Mouse (Mus musculus): ENCODE measurements around the gene Sult4a1. TPM values are rescaled to one million over a fixed set of nuclear protein-coding genes. Genes with fewer than 3 reads are reported as not detected.
"Not testable (repeated sequence)": the region's sequence is repeated elsewhere in the genome, so short reads cannot be mapped to it uniquely, and the experiment has no call there.

The Sult4a1 gene
- total RNA-seq, 2 experiments from 2014 or later: 171 to 184 TPM

DNA sequence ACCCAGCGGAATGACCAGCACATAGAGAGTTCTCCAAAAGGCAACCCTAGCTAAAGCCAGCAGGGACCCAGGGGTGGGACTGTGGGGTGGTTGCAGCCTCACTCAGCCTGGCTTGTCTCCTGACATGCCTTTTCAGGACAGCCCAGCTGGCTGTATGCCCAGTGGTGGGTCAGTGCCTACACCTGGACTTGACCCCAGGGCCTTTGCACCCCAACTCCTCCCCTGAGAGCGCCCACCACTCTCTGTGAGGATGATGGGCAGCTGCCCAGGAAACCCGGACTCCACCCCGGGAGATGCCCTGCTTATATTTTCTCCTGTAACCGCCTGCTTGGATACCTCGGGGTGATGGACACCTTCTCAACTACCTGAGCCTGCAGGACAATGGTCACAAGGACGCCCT lies 928 bp downstream of the Sult4a1 start:
- intact Hi-C loops (cut with DNase I): no loop called here

DNA sequence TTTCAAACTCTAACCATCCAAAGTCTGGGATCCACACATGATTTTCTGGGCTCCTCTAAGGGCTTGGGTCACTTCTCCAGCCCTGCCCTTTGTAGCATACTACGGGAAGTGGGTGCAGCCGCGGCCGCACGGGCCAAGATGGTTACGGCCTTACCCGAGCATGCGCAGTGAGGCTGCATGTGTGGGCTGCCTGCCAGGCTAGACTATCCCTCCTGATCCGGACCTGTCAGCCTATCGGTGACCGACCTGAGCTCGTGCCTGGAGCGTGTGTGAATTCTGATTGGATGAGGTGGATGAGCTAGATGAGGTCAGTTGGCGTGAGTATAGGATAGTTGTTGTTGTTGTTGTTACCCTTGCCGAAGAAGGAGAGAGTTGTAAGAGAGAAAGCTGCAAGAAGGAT lies 8.0 kb downstream of the Sult4a1 start:
- intact Hi-C loops (cut with DNase I): not testable (repeated sequence)

More for the DNA sequence above, 928 bp downstream of the Sult4a1 start:
- no peak for DNase-seq

DNA sequence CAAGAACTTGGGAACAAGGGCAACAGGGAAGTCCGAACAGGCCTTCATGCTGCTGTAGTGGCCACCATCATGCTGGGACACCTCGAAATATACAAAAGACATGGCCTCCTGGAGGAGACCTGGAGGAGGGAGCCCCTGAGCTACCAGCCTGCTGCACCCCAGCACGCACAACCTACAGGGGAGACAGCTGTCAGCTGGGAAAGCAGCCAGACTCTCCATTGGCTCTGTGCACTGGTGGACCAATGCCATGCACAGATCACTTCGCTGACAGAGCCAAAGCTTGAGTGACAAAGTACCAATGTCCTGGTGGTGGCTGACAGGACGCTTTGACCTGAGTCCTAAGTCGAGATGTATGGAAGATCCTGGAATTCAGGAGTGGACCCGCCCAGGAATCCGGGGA lies 9.5 kb downstream of the Sult4a1 start:
- DNase-seq: peak; percentile 90
- intact Hi-C loops (cut with DNase I): no loop called here

More for the DNA sequence above, 8.0 kb downstream of the Sult4a1 start:
- DNase-seq: peak; percentile 45

DNA sequence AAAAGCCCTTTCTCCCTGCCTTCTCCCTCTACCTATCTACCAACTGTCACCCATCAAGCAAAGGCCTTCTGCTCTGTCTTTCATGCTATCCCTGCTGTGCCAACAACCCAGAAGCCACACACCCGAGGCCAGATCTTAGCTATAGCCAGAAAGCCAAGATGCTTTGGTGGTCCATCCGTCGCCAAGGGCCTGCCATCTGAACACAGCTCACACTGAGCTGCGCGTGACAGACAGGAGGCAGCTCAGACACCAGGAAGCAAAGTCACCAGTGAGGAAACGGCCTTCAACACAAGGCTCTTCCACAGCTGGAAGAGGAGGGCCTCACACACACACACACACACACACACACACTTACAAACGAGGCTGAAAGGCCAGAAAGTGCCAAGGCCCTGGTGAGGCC lies 10.6 kb downstream of the Sult4a1 start:
- DNase-seq: peak; percentile 74

GRCm38 (mm10) chr15:84086775-84087174 lies 18.8 kb downstream of the Sult4a1 start:
- intact Hi-C loops (cut with DNase I): no loop called here
- no peak for DNase-seq

More for the DNA sequence above, 10.6 kb downstream of the Sult4a1 start:
- intact Hi-C loops (cut with DNase I): no loop called here

DNA sequence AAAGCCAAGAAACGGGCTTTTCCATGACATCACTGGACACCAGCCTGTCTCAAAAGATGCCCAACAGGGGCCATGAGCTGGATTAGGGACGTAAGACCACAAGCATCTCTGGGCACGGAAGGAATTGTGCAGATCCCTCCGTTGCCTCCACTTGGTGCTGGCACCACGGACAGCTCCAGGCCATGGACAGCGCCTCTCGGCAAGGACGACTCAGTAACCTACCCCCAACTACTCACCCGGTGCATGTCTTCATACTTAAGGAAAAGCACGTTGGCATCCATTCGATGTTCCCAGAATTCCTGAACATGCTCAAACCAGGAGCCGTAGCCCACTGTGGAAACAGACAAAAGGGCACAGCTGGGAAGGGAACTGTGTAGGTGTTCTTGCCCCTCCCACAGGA lies 19.2 kb downstream of the Sult4a1 start:
- intact Hi-C loops (cut with DNase I): no loop called here
- DNase-seq: no peak

GRCm38 (mm10) chr15:84080069-84080468 lies 25.5 kb downstream of the Sult4a1 start:
- intact Hi-C loops (cut with DNase I): no loop called here
- no peak for DNase-seq

- no peak for DNase-seq
- intact Hi-C loops (cut with DNase I): no loop called here
Observed at GRCm38 (mm10) chr15:84079519-84079918, 26.0 kb downstream of the Sult4a1 start.

GRCm38 (mm10) chr15:84078667-84079066 lies 26.9 kb downstream of the Sult4a1 start:
- DNase-seq: no peak
- intact Hi-C loops (cut with DNase I): no loop called here

GRCm38 (mm10) chr15:84077151-84077550 lies 28.4 kb downstream of the Sult4a1 start:
- DNase-seq: peak; percentile 29
- intact Hi-C loops (cut with DNase I): no loop called here

DNA sequence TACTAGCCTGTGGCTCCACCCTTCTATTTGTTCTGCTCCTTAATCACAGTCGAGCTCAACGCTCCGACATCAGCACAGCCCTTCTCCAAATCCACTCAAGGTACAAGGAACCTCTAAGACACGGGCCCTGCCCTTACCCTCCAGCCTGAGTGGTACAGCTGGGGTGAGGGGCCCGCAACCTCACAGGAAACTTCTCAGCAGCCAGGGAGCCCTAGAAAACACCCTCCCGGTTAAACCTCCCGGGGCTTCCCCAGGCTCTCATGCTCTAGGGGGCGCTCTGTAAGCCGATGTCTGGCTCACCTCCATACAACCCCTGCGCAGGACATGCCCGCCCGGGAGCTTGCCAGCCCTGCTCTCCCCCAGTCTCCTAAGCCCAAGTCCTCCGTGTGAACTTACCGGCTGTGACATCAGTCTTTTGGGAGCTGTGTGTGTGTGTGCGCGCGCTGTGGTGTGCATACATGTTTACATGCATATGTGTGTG lies 30.8 kb downstream of the Sult4a1 start:
- intact Hi-C loops (cut with DNase I): loop anchor here (5.0 kb wide), 1 partner anchor 553 kb away; no protein-coding TSS in a partner anchor
- peak; percentile 64 for DNase-seq

- intact Hi-C loops (cut with DNase I): loop anchor here (5.0 kb wide), 1 partner anchor 553 kb away; no protein-coding TSS in a partner anchor
- peak; percentile 83 for DNase-seq
Observed at GRCm38 (mm10) chr15:84073911-84074704, 31.4 kb downstream of the Sult4a1 start.

GRCm38 (mm10) chr15:84073058-84073457 lies 32.5 kb downstream of the Sult4a1 start:
- peak; percentile 67 for DNase-seq
- intact Hi-C loops (cut with DNase I): loop anchor here (5.0 kb wide), 1 partner anchor 554 kb away; no protein-coding TSS in a partner anchor

DNA sequence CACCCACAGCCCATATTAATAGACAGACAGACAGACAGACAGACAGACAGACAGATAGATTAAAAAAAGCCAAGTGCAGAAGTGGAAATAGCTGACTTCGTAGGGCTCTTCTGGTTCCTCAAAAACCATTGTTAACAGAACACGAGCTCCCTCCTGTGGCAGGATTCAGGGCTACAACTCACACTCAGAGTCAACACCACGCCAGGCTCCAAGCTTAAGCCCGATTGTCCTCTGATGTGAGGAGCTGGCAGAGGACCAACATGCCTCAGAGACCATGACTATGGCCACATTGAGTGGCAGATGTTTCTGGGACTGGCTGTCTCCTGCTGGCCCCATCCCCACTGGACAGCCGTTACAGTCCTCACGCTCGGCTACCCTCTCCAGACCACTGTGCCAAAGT lies 33.3 kb downstream of the Sult4a1 start:
- intact Hi-C loops (cut with DNase I): loop anchor here (5.0 kb wide), 1 partner anchor 555 kb away; no protein-coding TSS in a partner anchor

DNA sequence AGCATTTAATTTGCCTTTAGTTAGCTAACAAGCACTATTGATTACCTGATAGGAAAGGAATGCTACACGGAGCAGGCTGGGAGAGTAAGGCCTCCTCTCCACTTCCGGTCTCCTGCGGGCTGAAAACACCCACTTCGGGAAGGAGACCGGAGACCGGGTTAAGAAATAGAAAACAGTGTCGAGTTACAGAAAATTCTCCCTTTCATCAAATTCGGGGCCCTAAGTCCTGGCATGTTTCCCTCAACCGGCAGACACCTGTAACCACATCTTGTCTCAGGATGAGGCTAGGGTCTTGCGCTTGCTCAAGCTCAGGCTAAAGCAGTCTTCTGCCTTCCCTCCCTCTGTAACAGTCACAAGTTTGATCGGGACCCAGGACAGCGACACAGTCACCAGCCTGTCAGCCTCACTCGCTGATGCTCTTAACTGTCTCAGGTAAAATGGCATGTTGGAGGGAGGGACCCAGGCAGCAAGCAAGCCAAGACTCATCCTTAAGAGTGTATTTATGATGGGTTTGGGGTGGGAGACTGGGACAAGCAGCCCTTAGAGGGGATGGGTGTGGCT lies 35.4 kb downstream of the Sult4a1 start:
- no peak for DNase-seq
- intact Hi-C loops (cut with DNase I): loop anchor here (5.0 kb wide), 1 partner anchor 557 kb away; no protein-coding TSS in a partner anchor

More for the DNA sequence above, 33.3 kb downstream of the Sult4a1 start:
- peak; percentile 97 for DNase-seq

DNA sequence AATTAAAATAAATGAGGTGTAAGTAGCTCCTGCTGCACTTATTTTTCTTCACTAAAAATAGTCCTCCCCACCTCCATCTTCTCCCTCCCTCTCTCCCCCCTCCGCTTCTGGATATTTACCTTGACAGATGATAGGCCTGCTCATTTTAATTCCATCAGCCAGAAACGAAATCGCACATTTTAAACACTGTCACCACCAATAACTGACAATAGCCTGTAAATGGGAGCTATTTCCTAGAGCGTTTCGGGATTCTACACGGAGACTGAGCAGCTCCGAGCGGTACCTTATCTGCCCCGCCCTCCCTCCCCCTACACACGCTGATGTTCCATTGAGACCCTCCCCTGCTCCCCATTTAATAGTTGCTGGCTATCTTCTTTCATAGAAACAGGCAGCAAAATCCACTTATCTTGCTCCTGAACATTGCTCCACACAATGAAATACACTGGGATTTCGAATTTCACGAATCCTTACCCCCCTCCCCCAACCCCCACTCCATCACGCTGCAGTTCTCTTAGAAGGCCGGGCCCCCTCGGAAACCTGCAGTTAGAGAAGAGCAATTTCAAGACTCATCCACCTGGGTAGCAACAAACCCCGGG lies 36.0 kb downstream of the Sult4a1 start:
- intact Hi-C loops (cut with DNase I): loop anchor here (5.0 kb wide), 1 partner anchor 558 kb away; no protein-coding TSS in a partner anchor

DNA sequence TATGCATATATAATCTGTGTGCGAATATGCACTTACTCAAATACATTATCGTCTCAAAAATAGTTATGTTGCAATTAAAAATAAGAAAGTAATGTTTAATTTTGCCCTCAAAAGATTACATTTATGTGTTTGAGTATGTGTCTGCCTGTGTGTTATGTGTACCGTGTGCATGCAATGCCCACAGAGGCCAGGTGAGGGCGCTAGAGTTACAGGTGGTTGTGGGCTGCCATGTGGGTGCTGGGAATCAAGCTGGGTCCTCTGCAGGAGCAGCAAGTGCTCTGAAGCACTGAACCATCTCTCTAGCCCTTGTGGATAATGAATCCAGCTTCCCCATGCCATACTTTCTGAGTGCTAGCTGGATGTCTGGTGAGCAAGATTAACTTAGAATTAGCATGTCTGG lies 39.9 kb downstream of the Sult4a1 start:
- DNase-seq: no peak
- intact Hi-C loops (cut with DNase I): no loop called here

More for the DNA sequence above, 36.0 kb downstream of the Sult4a1 start:
- no peak for DNase-seq

- intact Hi-C loops (cut with DNase I): no loop called here
- DNase-seq: peak; percentile 74
Observed at GRCm38 (mm10) chr15:84065140-84065539, 40.4 kb downstream of the Sult4a1 start, which contains the start of gene Efcab6. Efcab6 (minus strand) TSS chr15:84065379.

GRCm38 (mm10) chr15:84058841-84059240 lies 46.7 kb downstream of the Sult4a1 start:
- intact Hi-C loops (cut with DNase I): no loop called here
- DNase-seq: no peak

DNA sequence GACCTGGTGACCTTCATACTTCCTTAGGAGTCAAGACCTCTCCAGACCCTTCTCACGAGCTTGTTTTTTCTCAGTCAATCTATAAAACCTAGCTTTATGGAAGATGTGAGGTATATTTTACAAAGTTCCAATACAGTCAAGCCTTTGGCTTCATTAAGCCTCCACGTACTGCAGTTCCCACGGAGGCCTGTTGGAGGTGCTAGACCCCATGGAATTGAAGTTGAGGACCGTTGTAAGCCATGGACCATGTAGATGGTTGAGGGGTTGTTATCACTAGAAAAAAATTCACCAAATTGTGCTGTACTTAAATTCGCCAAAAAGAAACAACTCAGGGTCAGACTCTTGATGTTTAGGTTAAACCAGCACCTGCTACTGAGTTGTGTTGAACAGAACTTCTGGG lies 49.5 kb downstream of the Sult4a1 start:
- no peak for DNase-seq
- intact Hi-C loops (cut with DNase I): no loop called here

- DNase-seq: peak; percentile 84
- intact Hi-C loops (cut with DNase I): loop anchor here (5.0 kb wide), 1 partner anchor 197 kb away; no protein-coding TSS in a partner anchor
Observed at GRCm38 (mm10) chr15:84053859-84054258, 51.7 kb downstream of the Sult4a1 start.

Measured in left cerebral cortex, postnatal 4 days (tissue).